Mouse (Mus musculus) erythroblast, embryonic 14.5 days (primary cell): ENCODE measurements around the gene Dmrtc2. TPM values are rescaled to one million over a fixed set of nuclear protein-coding genes. Genes with fewer than 3 reads are reported as not detected.
"Not testable (repeated sequence)": the region's sequence is repeated elsewhere in the genome, so short reads cannot be mapped to it uniquely, and the experiment has no call there.

ENCODE experiments used
- H3K27me3 ChIP-seq: 2 replicates; pipeline ENCODE4 v1.6.1; 2012; ENCODE audit warnings: inconsistent platforms; ENCODE audit not compliant: control insufficient read depth
- H3K36me3 ChIP-seq: 2 replicates; pipeline ENCODE4 v1.6.1; 2012; ENCODE audit warnings: mild to moderate bottlenecking, inconsistent platforms; ENCODE audit not compliant: control insufficient read depth
- H3K4me1 ChIP-seq: 2 replicates; pipeline ENCODE4 v1.6.1; 2012; ENCODE audit warnings: inconsistent platforms; ENCODE audit not compliant: control insufficient read depth
- H3K4me3 ChIP-seq: replicated peaks from 2 replicates; pipeline ENCODE3; 2012; ENCODE audit warnings: moderate library complexity, mild to moderate bottlenecking, inconsistent platforms
- H3K9me3 ChIP-seq: 2 replicates; pipeline ENCODE4 v1.6.1; 2012; ENCODE audit warnings: low read length, inconsistent platforms, mixed read lengths; ENCODE audit not compliant: control insufficient read depth
- GATA1 ChIP-seq: IDR thresholded peaks from 2 replicates; pipeline ENCODE4 v1.6.1; 2012; ENCODE audit warnings: low read length, inconsistent platforms, mixed read lengths
- TAL1 ChIP-seq: IDR thresholded peaks from 3 replicates; pipeline ENCODE4 v1.6.1; 2012; ENCODE audit warnings: low read length, inconsistent platforms, mixed read lengths
- polyA plus RNA-seq: library from polyadenylated mRNA; stranded (reverse); fragments of >175 nt; gene quantifications from 2 replicates; pipeline ENCODE4 v1.2.3, GENCODE M21; 2012

The Dmrtc2 gene
- polyA plus RNA-seq, 1 experiment: not detected

GRCm38 (mm10) chr7:24884693-24885291, 14.9 kb downstream of the Dmrtc2 start:
- TF ChIP-seq TAL1 (no peak), GATA1 (no peak)
- Histone ChIP-seq H3K9me3 (no peaks in the 10 kb centered on the region), H3K4me1 (peaks cover 49% of the 10 kb centered on the region), H3K27me3 (no peaks in the 10 kb centered on the region; the same call in 1 of the 2 replicates), H3K36me3 (peaks cover 51% of the 10 kb centered on the region), H3K4me3 (peak overlapping the region; percentile 90)

- Histone ChIP-seq H3K27me3 (no peaks in the 10 kb centered on the region), H3K36me3 (peaks cover 60% of the 10 kb centered on the region), H3K4me3 (peak overlapping the region; percentile 90), H3K9me3 (no peaks in the 10 kb centered on the region), H3K4me1 (peaks cover 49% of the 10 kb centered on the region)
- no peak for TF ChIP-seq TAL1
- no peak for TF ChIP-seq GATA1
Observed at GRCm38 (mm10) chr7:24885468-24886307, 15.8 kb downstream of the Dmrtc2 start.

- peaks cover 51% of the 10 kb centered on the region for H3K4me1 ChIP-seq
- peaks cover 66% of the 10 kb centered on the region for H3K36me3 ChIP-seq
- H3K4me3 ChIP-seq: peak overlapping the region; percentile 90
- H3K9me3 ChIP-seq: no peaks in the 10 kb centered on the region
- no peaks in the 10 kb centered on the region for H3K27me3 ChIP-seq
- TF ChIP-seq TAL1 (no peak), GATA1 (no peak)
Observed at GRCm38 (mm10) chr7:24886308-24886633, 16.4 kb downstream of the Dmrtc2 start.

- TF ChIP-seq GATA1 (no peak), TAL1 (no peak)
- no peaks in the 10 kb centered on the region for H3K9me3 ChIP-seq
- peaks cover 70% of the 10 kb centered on the region for H3K36me3 ChIP-seq
- no peaks in the 10 kb centered on the region for H3K27me3 ChIP-seq
- H3K4me3 ChIP-seq: peak overlapping the region; percentile 90
- H3K4me1 ChIP-seq: peaks cover 51% of the 10 kb centered on the region
Observed at GRCm38 (mm10) chr7:24887096-24887495, 17.2 kb downstream of the Dmrtc2 start.

GRCm38 (mm10) chr7:24889431-24890220, 19.8 kb downstream of the Dmrtc2 start:
- H3K4me3 ChIP-seq: no peak overlapping the region
- H3K9me3 ChIP-seq: no peaks in the 10 kb centered on the region
- H3K4me1 ChIP-seq: peaks cover 36% of the 10 kb centered on the region
- no peaks in the 10 kb centered on the region for H3K27me3 ChIP-seq
- TF ChIP-seq GATA1 (no peak), TAL1 (no peak)
- peaks cover 72% of the 10 kb centered on the region for H3K36me3 ChIP-seq

GRCm38 (mm10) chr7:24890281-24891216, 20.7 kb downstream of the Dmrtc2 start:
- H3K36me3 ChIP-seq: peaks cover 63% of the 10 kb centered on the region
- TF ChIP-seq TAL1 (no peak), GATA1 (no peak)
- H3K4me1 ChIP-seq: peaks cover 29% of the 10 kb centered on the region
- H3K9me3 ChIP-seq: no peaks in the 10 kb centered on the region
- no peaks in the 10 kb centered on the region for H3K27me3 ChIP-seq
- no peak overlapping the region for H3K4me3 ChIP-seq

- Histone ChIP-seq H3K4me3 (no peak overlapping the region), H3K36me3 (peaks cover 54% of the 10 kb centered on the region), H3K4me1 (peaks cover 19% of the 10 kb centered on the region), H3K9me3 (no peaks in the 10 kb centered on the region), H3K27me3 (no peaks in the 10 kb centered on the region)
- no peak for TF ChIP-seq GATA1
- TF ChIP-seq TAL1: no peak
Observed at GRCm38 (mm10) chr7:24891241-24892124, 21.6 kb downstream of the Dmrtc2 start.

- Histone ChIP-seq H3K27me3 (no peaks in the 10 kb centered on the region), H3K4me3 (no peak overlapping the region), H3K36me3 (peaks cover 47% of the 10 kb centered on the region), H3K9me3 (no peaks in the 10 kb centered on the region), H3K4me1 (peaks cover 14% of the 10 kb centered on the region)
- TF ChIP-seq GATA1: no peak
- no peak for TF ChIP-seq TAL1
Observed at GRCm38 (mm10) chr7:24892125-24892583, 22.3 kb downstream of the Dmrtc2 start.

GRCm38 (mm10) chr7:24895749-24896148, 25.9 kb downstream of the Dmrtc2 start:
- H3K36me3 ChIP-seq: peaks cover 11% of the 10 kb centered on the region
- not testable (repeated sequence) for H3K27me3 ChIP-seq, H3K9me3 ChIP-seq, H3K4me3 ChIP-seq, H3K4me1 ChIP-seq
